Mouse (Mus musculus): ENCODE measurements around the gene Ovol1. TPM values are rescaled to one million over a fixed set of nuclear protein-coding genes. Genes with fewer than 3 reads are reported as not detected.

Gene Ovol1
- total and polyA plus RNA-seq, 3 experiments, result not detected

- in situ Hi-C loops (cut with MboI; ENCODE audit: low pct_ligation_motif_present, low pct_unique_long_range_greater_than_20kb, low sequenced_read_pairs) (no loop called here), dilution Hi-C loops (cut with MboI; ENCODE audit: extremely low pct_ligation_motif_present, extremely low pct_unique_long_range_greater_than_20kb, low sequenced_read_pairs) (no loop called here)
- H3K9ac ChIP-seq (ENCODE audit: insufficient read depth, low read depth), result no peak overlapping the region
- H3K9me3 ChIP-seq (replicated peaks; ENCODE audit: low read length), result peaks cover 18% of the 10 kb centered on the region
- H3K27ac ChIP-seq (ENCODE audit: insufficient read depth, low read depth), result no peak overlapping the region
- no peak overlapping the region for H3K4me3 ChIP-seq (replicated peaks in 1 of 3; ENCODE audit: low read depth in 2 of 3, low read length in 2 of 3, poor library complexity in 1 of 3)
- no peaks in the 10 kb centered on the region for H3K4me1 ChIP-seq (ENCODE audit: control insufficient read depth in 1 of 2, insufficient read depth in 2 of 2)
- TF ChIP-seq ZC3H11A (IDR thresholded peaks at IDR 0.05; ENCODE audit: low read depth, low read length), result no peak
- no peak for TF ChIP-seq MEF2A (IDR thresholded peaks at IDR 0.05; ENCODE audit: borderline replicate concordance, low read depth, low read length)
- no peak for TF ChIP-seq ZMIZ1 (IDR thresholded peaks at IDR 0.05; ENCODE audit: low read depth, low read length)
- no peak for TF ChIP-seq USF2 (conservative IDR thresholded peaks at IDR 0.05; ENCODE audit: low read depth, low read length)
- TF ChIP-seq TBP (conservative IDR thresholded peaks at IDR 0.05; ENCODE audit: low read depth, low read length), result no peak
- TF ChIP-seq TCF12 (IDR thresholded peaks at IDR 0.05; ENCODE audit: low read depth, low read length), result no peak
- no peak for TF ChIP-seq IRF4 (IDR thresholded peaks at IDR 0.05; ENCODE audit: low read depth, low read length)
- TF ChIP-seq MAFK (IDR thresholded peaks at IDR 0.05; ENCODE audit: insufficient replicate concordance, low read length), result no peak
- no peak for TF ChIP-seq NRF1 (IDR thresholded peaks at IDR 0.05; ENCODE audit: low read depth, low read length)
- no peak for TF ChIP-seq RCOR1 (conservative IDR thresholded peaks at IDR 0.05; ENCODE audit: low read depth, low read length)
- TF ChIP-seq JUND (conservative IDR thresholded peaks at IDR 0.05; ENCODE audit: low read depth, low read length), result no peak
- no peak for TF ChIP-seq ETS1 (conservative IDR thresholded peaks at IDR 0.05; ENCODE audit: low read depth, low read length)
- peaks cover 76% of the 10 kb centered on the region for H3K27me3 ChIP-seq (replicated peaks)
- no peaks in the 10 kb centered on the region for H3K79me2 ChIP-seq (replicated peaks; ENCODE audit: control insufficient read depth, extremely low read depth, insufficient read depth, poor library complexity, severe bottlenecking)
- no peaks in the 10 kb centered on the region for H3K36me3 ChIP-seq (replicated peaks in 1 of 2; ENCODE audit: control insufficient read depth in 1 of 2, insufficient read depth in 1 of 2, low read length in 1 of 2)
- DNase-seq (ENCODE audit: extremely low read depth), result no peak
- no peak overlapping the region for H3K4me2 ChIP-seq (ENCODE audit: insufficient read depth, low read depth, poor library complexity, severe bottlenecking)
Measured at GRCm38 (mm10) chr19:5559229-5559628, 1.2 kb downstream of the Ovol1 start.

- TF ChIP-seq JUND (conservative IDR thresholded peaks at IDR 0.05; ENCODE audit: low read depth, low read length) (no peak), E2F4 (IDR thresholded peaks at IDR 0.05; ENCODE audit: insufficient replicate concordance, low read depth, low read length) (no peak), PAX5 (IDR thresholded peaks at IDR 0.05; ENCODE audit: low read length) (no peak), IRF4 (IDR thresholded peaks at IDR 0.05; ENCODE audit: low read depth, low read length) (no peak), UBTF (IDR thresholded peaks at IDR 0.05; ENCODE audit: low read depth, low read length) (no peak), ELF1 (IDR thresholded peaks at IDR 0.05; ENCODE audit: low read depth, low read length) (no peak), BHLHE40 (IDR thresholded peaks at IDR 0.05; ENCODE audit: low read depth, low read length) (no peak), POLR2AphosphoS2 (IDR thresholded peaks at IDR 0.05; ENCODE audit: low read depth, low read length) (no peak), GABPA (IDR thresholded peaks at IDR 0.05; ENCODE audit: insufficient replicate concordance, low read depth, low read length) (no peak), TCF12 (IDR thresholded peaks at IDR 0.05; ENCODE audit: low read depth, low read length) (no peak), USF2 (conservative IDR thresholded peaks at IDR 0.05; ENCODE audit: low read depth, low read length) (no peak), JUN (IDR thresholded peaks at IDR 0.05; ENCODE audit: insufficient read depth, low read depth, low read length) (no peak)
- Histone ChIP-seq H3K79me2 (replicated peaks; ENCODE audit: control insufficient read depth, extremely low read depth, insufficient read depth, poor library complexity, severe bottlenecking) (no peaks in the 10 kb centered on the region), H3K9ac (ENCODE audit: insufficient read depth, low read depth) (no peak overlapping the region), H3K4me3 (replicated peaks in 1 of 3; ENCODE audit: low read depth in 2 of 3, low read length in 2 of 3, poor library complexity in 1 of 3) (no peak overlapping the region), H3K36me3 (replicated peaks in 1 of 2; ENCODE audit: control insufficient read depth in 1 of 2, insufficient read depth in 1 of 2, low read length in 1 of 2) (no peaks in the 10 kb centered on the region), H3K27me3 (replicated peaks) (peaks cover 74% of the 10 kb centered on the region), H3K4me1 (ENCODE audit: control insufficient read depth in 1 of 2, insufficient read depth in 2 of 2) (no peaks in the 10 kb centered on the region), H3K27ac (ENCODE audit: insufficient read depth, low read depth) (no peak overlapping the region), H3K9me3 (replicated peaks; ENCODE audit: low read length) (peaks cover 18% of the 10 kb centered on the region), H3K4me2 (ENCODE audit: insufficient read depth, low read depth, poor library complexity, severe bottlenecking) (no peak overlapping the region)
- in situ Hi-C loops (cut with MboI; ENCODE audit: low pct_ligation_motif_present, low pct_unique_long_range_greater_than_20kb, low sequenced_read_pairs) (no loop called here), dilution Hi-C loops (cut with MboI; ENCODE audit: extremely low pct_ligation_motif_present, extremely low pct_unique_long_range_greater_than_20kb, low sequenced_read_pairs) (no loop called here)
- no peak for DNase-seq (ENCODE audit: extremely low read depth)
Measured at GRCm38 (mm10) chr19:5558770-5559169, 1.7 kb downstream of the Ovol1 start.
